Mouse (Mus musculus) lung, postnatal 14 days (tissue): ENCODE data around the gene Arhgap21.
"Not testable (repeated sequence)": the region's sequence is repeated elsewhere in the genome, so short reads cannot be mapped to it uniquely, and the experiment has no call there.

Experiments
- DNase-seq: peaks from one replicate; pipeline ENCODE4 v3.0.0; 2021

The Arhgap21 gene

DNA sequence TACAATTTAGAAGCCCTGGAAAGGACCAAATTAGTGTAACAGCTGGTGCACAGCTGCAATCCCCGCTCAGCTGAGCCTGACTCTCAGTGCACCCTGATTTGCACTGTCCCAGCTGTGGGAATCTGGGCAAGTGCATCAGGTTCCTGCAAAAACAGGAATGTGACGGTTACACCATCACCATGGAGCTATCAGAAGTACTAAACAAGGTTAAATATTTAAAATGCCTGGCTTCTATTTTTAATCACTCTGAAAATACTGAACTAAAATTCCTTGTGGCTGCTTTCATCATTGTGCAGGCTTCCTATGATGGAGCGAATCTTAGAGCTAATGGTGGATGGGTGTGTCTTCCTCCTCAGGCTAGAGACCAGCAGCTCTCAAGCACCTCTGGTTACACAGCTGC, 29.3 kb downstream of the Arhgap21 start:
- DNase-seq = peak; percentile 22

DNA sequence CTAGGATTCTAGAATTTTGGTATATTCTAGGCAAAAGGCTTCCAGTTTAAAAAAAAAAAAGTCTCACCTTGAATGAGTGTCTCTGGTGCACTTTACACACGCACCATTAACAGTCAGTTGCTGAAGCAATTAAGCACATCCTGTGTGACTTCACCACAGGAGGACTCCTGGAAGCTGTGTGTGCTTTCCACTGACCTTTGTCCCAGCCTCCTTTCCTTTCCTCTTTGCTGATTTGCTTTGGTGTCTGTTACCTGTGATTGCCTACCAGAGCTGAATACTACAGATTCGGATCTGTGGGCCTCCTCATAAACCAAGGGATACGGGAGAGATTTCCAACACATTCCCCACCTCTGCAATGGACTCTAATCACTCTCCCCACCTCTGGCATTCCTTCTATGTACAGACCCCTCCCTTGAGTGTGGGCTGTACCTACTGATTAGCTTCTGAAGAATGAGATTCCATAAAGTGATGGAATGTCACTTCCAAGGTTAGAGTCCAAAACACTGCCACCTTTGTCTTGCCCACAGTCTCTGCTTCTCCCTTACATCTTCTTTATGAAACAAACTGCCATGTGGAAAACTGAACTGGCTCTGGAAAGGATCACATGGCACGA, 32.0 kb downstream of the Arhgap21 start:
- no peak for DNase-seq

GRCm38 (mm10) chr2:20934406-20934805, 34.3 kb downstream of the Arhgap21 start:
- no peak for DNase-seq

- DNase-seq = no peak
Observed at GRCm38 (mm10) chr2:20932748-20933313, 35.9 kb downstream of the Arhgap21 start.

DNA sequence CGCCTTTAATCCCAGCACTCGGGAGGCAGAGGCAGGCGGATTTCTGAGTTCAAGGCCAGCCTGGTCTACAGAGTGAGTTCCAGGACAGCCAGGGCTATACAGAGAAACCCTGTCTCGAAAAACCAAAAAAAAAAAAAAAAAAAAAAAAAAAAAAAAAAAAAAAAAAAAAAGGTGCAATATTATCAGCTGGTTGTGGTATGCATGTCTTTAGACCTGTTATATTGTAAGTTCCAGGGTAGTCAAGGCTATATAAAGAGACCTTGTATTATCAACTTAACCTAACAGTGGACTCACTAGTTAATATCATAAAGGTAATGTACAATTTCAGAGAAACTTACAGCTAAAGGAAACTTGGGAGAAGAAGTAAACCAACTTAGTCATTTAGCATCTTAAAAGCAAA, 36.9 kb downstream of the Arhgap21 start:
- not testable (repeated sequence) for DNase-seq

GRCm38 (mm10) chr2:20928454-20928853, 40.2 kb downstream of the Arhgap21 start:
- no peak for DNase-seq

GRCm38 (mm10) chr2:20924938-20925337, 43.7 kb downstream of the Arhgap21 start:
- DNase-seq = no peak

GRCm38 (mm10) chr2:20922366-20922765, 46.3 kb downstream of the Arhgap21 start:
- no peak for DNase-seq

DNA sequence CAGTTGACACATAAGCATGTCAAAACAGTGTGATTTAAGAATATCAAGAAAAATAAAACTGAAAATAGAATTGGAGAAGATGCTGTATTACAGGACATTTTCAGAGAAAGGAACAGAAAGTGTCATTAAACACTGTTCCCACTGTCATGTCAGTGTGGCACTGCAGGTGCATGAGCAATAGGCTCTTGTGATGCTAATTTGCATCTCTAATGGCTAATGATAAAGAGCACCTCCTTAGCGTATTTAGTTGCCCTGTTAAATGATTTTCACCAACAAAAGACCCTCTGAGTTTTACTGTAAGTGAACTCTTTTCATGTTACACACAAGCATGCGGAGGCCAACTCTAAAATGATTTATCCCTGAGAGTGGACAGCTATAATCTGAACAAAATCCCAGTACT, 47.1 kb downstream of the Arhgap21 start:
- no peak for DNase-seq

DNA sequence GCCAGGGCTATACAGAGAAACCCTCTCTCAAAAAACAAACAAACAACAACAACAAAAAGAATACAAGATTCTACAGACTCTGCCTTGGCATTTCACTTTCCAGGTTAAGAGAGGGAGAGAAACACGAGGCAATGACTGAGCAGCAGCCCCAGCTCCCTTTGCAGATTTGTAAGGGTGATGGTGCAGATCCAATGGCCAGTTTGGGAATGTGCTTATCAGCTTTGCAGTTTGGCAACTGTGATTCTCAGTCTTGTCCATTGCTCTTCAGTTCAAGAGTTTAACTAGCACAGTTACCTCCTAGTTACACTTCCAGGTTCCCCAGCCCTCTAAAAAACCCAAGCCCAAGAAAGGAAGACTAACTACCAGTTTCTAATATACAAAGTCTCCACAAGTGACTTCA, 47.7 kb downstream of the Arhgap21 start:
- DNase-seq = no peak

GRCm38 (mm10) chr2:20914531-20915320, 54.0 kb downstream of the Arhgap21 start:
- no peak for DNase-seq

DNA sequence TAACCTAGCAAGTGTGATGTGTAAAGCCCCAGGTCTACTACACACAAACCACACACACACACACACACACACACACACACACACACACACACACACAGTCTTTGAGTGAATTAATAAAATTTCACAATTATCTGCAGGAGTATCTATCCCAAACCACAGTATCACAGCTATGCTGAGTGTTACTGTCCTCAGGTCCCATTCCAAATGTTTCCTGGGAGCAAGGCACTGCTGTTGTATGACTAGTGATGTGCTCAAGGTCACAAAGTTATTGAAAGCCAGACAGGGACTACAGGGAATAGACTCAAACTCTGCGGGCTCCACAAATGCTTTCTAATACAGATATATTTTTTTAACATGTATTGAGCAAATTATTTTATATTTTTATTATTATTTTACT, 55.7 kb downstream of the Arhgap21 start:
- no peak for DNase-seq

DNA sequence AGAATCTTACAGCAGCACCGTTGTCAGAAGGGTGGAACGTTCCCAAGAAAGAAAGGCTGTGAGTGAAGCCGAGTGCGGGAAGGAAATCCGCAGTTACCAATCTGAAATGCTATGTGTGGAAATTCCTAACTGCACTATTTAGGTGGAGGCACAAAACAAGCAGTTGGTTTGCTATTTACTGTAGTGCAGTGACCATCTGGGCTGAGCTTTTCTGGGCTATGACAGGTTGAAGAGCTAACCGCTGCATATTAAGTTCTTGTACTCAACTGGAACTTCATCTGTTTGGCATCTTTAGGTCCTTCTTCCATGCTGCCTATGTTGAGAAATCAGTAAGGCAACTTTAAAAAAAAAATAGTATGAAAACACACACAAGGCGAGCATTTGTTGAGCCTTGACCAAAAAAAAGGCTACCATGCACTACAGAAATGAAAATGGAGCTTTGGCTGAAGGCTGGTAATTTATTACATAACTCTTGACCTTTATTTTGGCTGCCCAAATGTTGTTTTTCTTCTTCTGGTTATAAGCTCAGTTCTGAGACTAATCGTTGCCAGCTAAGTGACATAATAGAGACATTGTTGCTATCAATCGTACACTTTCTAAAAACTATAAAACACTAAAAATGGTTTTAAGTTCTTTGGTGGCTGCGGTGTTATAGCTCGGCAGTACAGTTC, 56.2 kb downstream of the Arhgap21 start:
- no peak for DNase-seq

GRCm38 (mm10) chr2:20910446-20910845, 58.2 kb downstream of the Arhgap21 start:
- no peak for DNase-seq

DNA sequence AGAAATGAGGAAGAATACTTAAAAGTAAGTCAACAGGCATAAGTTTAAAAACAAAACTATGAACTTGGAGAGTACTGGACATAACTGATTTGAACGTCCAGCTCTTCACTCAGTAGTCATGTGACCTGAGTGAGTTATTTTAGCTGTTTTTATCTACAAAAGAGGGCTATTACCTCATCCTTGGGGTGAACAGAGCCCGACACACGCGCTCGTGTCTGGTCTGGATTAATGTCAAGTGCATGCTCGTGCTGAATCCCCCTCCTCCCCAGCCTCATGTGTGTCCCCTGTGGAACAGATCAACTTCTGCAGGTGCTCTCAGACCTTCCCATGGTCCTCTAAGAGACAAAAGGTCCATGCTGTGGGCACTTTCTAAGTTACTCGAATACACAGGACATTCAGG, 59.3 kb downstream of the Arhgap21 start:
- DNase-seq = no peak

- no peak for DNase-seq
Observed at GRCm38 (mm10) chr2:20907291-20907690, 61.4 kb downstream of the Arhgap21 start.

- DNase-seq = no peak
Observed at GRCm38 (mm10) chr2:20905411-20905810, 63.3 kb downstream of the Arhgap21 start.

DNA sequence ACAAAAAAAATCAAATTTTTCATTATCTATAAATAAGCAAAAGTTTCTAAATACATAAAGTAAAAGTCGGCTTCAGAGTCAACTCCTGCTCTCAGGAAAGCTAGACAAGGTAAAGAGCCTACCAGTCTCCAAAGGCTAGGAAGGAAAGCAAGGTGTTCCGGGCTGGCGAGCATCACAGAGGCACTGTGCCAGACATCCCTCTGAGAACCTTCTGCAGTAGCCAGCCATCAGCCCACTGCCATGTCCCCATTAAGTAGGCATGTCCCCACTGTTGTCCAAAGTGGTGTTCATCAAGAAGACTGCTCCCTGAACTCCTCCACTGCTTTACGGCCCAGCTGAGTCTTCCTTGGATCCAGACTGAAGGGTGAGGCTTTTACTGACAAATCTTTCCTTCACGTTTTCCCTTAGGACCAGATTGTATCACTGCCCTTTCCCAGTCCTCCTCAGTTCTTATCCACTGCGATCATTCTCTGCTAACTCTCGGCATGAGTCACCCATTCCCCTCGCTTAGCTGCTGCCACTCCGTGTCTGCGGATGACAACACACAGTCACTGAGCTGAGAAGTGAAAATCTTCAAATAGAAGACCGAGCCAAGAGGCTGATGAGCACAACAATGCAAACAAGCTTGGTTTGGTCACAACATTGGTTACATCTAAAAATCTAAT, 65.6 kb downstream of the Arhgap21 start:
- no peak for DNase-seq

DNA sequence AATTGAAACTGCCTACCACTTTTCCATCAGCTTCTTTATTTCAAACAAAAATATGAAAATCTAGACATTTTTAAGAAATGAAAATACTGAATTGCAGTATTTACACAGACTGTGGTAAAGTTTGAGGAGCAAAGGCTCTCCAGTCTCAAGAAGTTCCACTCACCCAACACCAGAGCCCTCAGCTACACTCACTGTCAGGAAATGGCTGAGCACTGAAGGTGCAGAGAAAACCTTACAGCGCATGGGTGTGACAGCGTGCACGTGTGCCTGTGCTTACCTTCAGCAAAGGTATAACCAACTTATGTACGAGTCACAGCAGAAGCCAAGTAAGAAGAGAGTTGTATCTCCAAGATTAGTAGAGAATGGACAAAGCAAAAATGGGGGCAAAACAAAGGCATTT, 66.8 kb downstream of the Arhgap21 start:
- no peak for DNase-seq

- no peak for DNase-seq
Observed at GRCm38 (mm10) chr2:20899301-20899700, 69.4 kb downstream of the Arhgap21 start.

DNA sequence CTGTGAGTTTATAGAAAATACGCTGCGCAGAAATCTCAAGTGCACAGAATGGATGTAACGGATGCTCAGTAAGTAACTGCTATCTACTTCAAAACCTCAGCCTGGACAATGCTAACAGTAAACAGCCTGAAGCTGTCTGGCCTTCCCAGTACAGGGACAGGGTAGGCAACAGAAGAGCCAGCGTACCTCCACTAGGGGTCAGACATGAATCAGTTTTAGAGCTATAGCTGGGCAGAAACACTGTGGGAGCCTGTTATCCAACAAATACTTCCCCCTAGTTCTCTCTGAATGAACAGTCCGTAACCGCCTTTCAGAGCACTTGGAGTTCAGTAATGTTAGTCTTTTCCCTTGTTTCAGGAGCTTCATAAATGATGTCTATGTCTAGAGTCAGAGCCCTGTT, 70.0 kb downstream of the Arhgap21 start:
- DNase-seq = peak; percentile 83

- DNase-seq = peak; percentile 16
Observed at GRCm38 (mm10) chr2:20896446-20896845, 72.2 kb downstream of the Arhgap21 start.

- peak; percentile 28 for DNase-seq
Observed at GRCm38 (mm10) chr2:20894100-20894690, 74.5 kb downstream of the Arhgap21 start.
